ENCODE assay signal across 8 mouse cellular contexts in the genomic region with DNA sequence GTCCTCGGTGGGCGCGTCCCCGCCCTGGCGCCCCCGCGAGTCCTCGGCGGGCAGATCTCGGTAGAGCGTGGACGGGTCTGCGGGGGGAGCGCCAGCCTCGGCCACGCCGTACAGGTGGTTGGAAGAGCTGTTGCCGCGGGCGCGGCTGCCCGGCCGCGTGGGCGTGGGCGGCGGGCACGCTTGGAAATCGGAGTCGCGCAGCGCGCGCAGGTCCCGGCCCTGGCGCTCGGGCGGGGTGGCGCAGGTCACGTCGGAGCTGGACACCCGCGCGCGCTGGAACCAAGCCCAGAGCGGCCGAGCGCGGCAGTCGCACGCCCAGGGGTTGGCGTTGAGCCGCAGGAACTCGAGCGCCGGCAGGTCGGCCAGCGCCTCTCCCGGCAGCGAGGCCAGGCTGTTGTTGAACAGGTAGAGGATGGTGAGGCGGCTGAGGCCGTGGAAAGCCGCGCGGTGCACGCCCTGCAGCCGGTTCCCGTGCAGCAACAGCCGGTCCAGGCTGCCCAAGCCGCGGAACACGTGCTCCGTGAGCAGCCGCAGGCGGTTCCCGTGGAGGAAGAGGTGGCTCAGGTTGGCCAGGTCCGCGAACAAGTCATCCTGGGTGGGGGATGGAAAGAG. TPM values are rescaled to one million over a fixed set of nuclear protein-coding genes. Genes with fewer than 3 reads are reported as not detected.
DNase-seq lines count a peak whose midpoint lies in the region; ATAC-seq and TF ChIP-seq lines count a peak whose summit lies in the region.

No protein-coding gene starts in this region.

- 1% methylated on average over 68 of the region's 78 CpGs for WGBS in hindbrain, postnatal 0 days
- WGBS in liver, embryonic 12.5 days (ENCODE audit: insufficient replicate concordance): 3% methylated on average over 78 of the region's 78 CpGs
- 1% methylated on average over 67 of the region's 78 CpGs for WGBS in midbrain, embryonic 16.5 days

- no peaks in the 10 kb centered on the region for H3K9me3 ChIP-seq in hindbrain, postnatal 0 days (ENCODE audit: low read length)
- H3K9me3 ChIP-seq in liver, embryonic 12.5 days (replicated peaks): no peaks in the 10 kb centered on the region
- no peaks in the 10 kb centered on the region for H3K9me3 ChIP-seq in midbrain, embryonic 16.5 days (replicated peaks; ENCODE audit: control insufficient read depth, low read length, poor library complexity, severe bottlenecking)

- peak overlapping the region; percentile 13; the same call in 1 of the 2 replicates for H3K4me3 ChIP-seq in bone marrow macrophage, adult 2 months (ENCODE audit: insufficient read depth, low read length)
- H3K4me3 ChIP-seq in hindbrain, postnatal 0 days (ENCODE audit: low read length): peak overlapping the region; percentile 53
- H3K4me3 ChIP-seq in liver, embryonic 12.5 days: peak overlapping the region; percentile 51
- H3K4me3 ChIP-seq in midbrain, embryonic 16.5 days (ENCODE audit: low read depth, low read length): peak overlapping the region; percentile 50

- TF ChIP-seq POLR2A in bone marrow macrophage, adult 2 months (IDR thresholded peaks at IDR 0.05; ENCODE audit: borderline replicate concordance, low read depth, low read length): no peak

- peak overlapping the region; percentile 77 for H3K4me2 ChIP-seq in hindbrain, postnatal 0 days (ENCODE audit: low read depth, low read length)
- H3K4me2 ChIP-seq in liver, embryonic 12.5 days: peak overlapping the region; percentile 67
- peak overlapping the region; percentile 71 for H3K4me2 ChIP-seq in midbrain, embryonic 16.5 days (ENCODE audit: low read length)

- peak; percentile 58 for DNase-seq in Muller cell, postnatal 12 days (ENCODE audit: inconsistent ontology term)
- peak; percentile 71 for DNase-seq in gastrocnemius, postnatal 10 days
- peak; percentile 56 for DNase-seq in hindbrain, postnatal 0 days (ENCODE audit: low spot score)
- no peak for DNase-seq in layer of hippocampus, postnatal 36 days
- DNase-seq in left cerebral cortex, adult 9 months (ENCODE audit: low spot score in 2 of 2): no peak

- peak overlapping the region; percentile 52 for H3K9ac ChIP-seq in hindbrain, postnatal 0 days (replicated peaks; ENCODE audit: low read length)
- H3K9ac ChIP-seq in liver, embryonic 12.5 days: peak overlapping the region; percentile 37
- H3K9ac ChIP-seq in midbrain, embryonic 16.5 days (ENCODE audit: low read depth, low read length): peak overlapping the region; percentile 64

- no peak overlapping the region for H3K27ac ChIP-seq in bone marrow macrophage, adult 2 months (ENCODE audit: insufficient read depth, low read depth, low read length)
- H3K27ac ChIP-seq in hindbrain, postnatal 0 days: no peak overlapping the region
- no peak overlapping the region for H3K27ac ChIP-seq in liver, embryonic 12.5 days
- H3K27ac ChIP-seq in midbrain, embryonic 16.5 days (ENCODE audit: low read length): no peak overlapping the region

- no peak for TF ChIP-seq CTCF in bone marrow macrophage, adult 2 months (IDR thresholded peaks at IDR 0.05; ENCODE audit: low read depth, low read length)
- TF ChIP-seq CTCF in hindbrain, postnatal 0 days (IDR thresholded peaks at IDR 0.05; ENCODE audit: low read depth): no peak

- no peaks in the 10 kb centered on the region for H3K36me3 ChIP-seq in hindbrain, postnatal 0 days (ENCODE audit: insufficient read depth, low read length)
- H3K36me3 ChIP-seq in liver, embryonic 12.5 days: no peaks in the 10 kb centered on the region
- H3K36me3 ChIP-seq in midbrain, embryonic 16.5 days (ENCODE audit: control insufficient read depth, insufficient read depth, low read length): no peaks in the 10 kb centered on the region; the same call in 1 of the 2 replicates

- ATAC-seq in hindbrain, postnatal 0 days: peak; percentile 68
- no peak for ATAC-seq in liver, embryonic 12.5 days
- ATAC-seq in midbrain, embryonic 16.5 days: peak; percentile 60

- H3K27me3 ChIP-seq in hindbrain, postnatal 0 days (ENCODE audit: insufficient read depth, low read length): peaks cover 43% of the 10 kb centered on the region
- peaks cover 100% of the 10 kb centered on the region for H3K27me3 ChIP-seq in liver, embryonic 12.5 days (replicated peaks)
- peaks cover 45% of the 10 kb centered on the region for H3K27me3 ChIP-seq in midbrain, embryonic 16.5 days (ENCODE audit: control insufficient read depth, insufficient read depth, low read depth, low read length)

- H3K4me1 ChIP-seq in bone marrow macrophage, adult 2 months (ENCODE audit: control insufficient read depth, insufficient read depth, low read length): no peaks in the 10 kb centered on the region
- H3K4me1 ChIP-seq in hindbrain, postnatal 0 days (ENCODE audit: insufficient read depth, low read length): no peaks in the 10 kb centered on the region
- H3K4me1 ChIP-seq in liver, embryonic 12.5 days: peaks cover 23% of the 10 kb centered on the region
- peaks cover 9% of the 10 kb centered on the region for H3K4me1 ChIP-seq in midbrain, embryonic 16.5 days (ENCODE audit: control insufficient read depth, insufficient read depth, low read length)

RNA-seq across cellular contexts. Expression of gene Rtn4rl2, which starts 14.3 kb away (rescaled TPM):
- polyA plus RNA-seq in bone marrow macrophage, adult 2 months (2012; ENCODE audit: insufficient read depth, insufficient read length, missing spikeins): not detected in 2 replicates
- 1 to 10 TPM; 1.0 TPM for total RNA-seq in gastrocnemius, postnatal 10 days (2021)
- total RNA-seq in hindbrain, postnatal 0 days (2014; rRNA removed): 10.1 and 12.2 TPM in 2 replicates
- polyA plus RNA-seq in hindbrain, postnatal 0 days (2015; fragmentation: Nextera tagmentation; extraction: Ambion mirVana): 4.2 and 4.3 TPM in 2 replicates
- polyA plus RNA-seq in liver, embryonic 12.5 days (2016; fragmentation: Nextera tagmentation; extraction: Ambion mirVana): 0.29 and 0.31 TPM in 2 replicates
- polyA plus RNA-seq in midbrain, embryonic 16.5 days (2015; fragmentation: Nextera tagmentation; extraction: Ambion mirVana): 3.9 TPM in 2 replicates
- total RNA-seq in layer of hippocampus, postnatal 36 days (2021): 10 to 100 TPM; 91.2 to 94.8 TPM

RNA-seq across cellular contexts. Expression of gene Slc43a1, which starts 33.6 kb away (rescaled TPM):
- not detected in 2 replicates for polyA plus RNA-seq in bone marrow macrophage, adult 2 months (2012; ENCODE audit: insufficient read depth, insufficient read length, missing spikeins)
- 1 to 10 TPM; 6.4 to 6.7 TPM for total RNA-seq in gastrocnemius, postnatal 10 days (2021)
- 5.8 and 9.3 TPM in 2 replicates for total RNA-seq in hindbrain, postnatal 0 days (2014; rRNA removed)
- 1.3 and 1.5 TPM in 2 replicates for polyA plus RNA-seq in hindbrain, postnatal 0 days (2015; fragmentation: Nextera tagmentation; extraction: Ambion mirVana)
- polyA plus RNA-seq in liver, embryonic 12.5 days (2016; fragmentation: Nextera tagmentation; extraction: Ambion mirVana): 153 and 162 TPM in 2 replicates
- 0.73 and 0.91 TPM in 2 replicates for polyA plus RNA-seq in midbrain, embryonic 16.5 days (2015; fragmentation: Nextera tagmentation; extraction: Ambion mirVana)
- 1 to 10 TPM in 1 of 2 experiments, under 1 TPM in 1; 0.48 to 1.2 TPM for total RNA-seq in layer of hippocampus, postnatal 36 days (2021)

RNA-seq across cellular contexts. Expression of gene Timm10, which starts 45.4 kb away (rescaled TPM):
- 20.7 TPM in 2 replicates for polyA plus RNA-seq in bone marrow macrophage, adult 2 months (2012; ENCODE audit: insufficient read depth, insufficient read length, missing spikeins)
- 10 to 100 TPM; 42.9 to 46.1 TPM for total RNA-seq in gastrocnemius, postnatal 10 days (2021)
- total RNA-seq in hindbrain, postnatal 0 days (2014; rRNA removed): 44.5 and 57.3 TPM in 2 replicates
- polyA plus RNA-seq in hindbrain, postnatal 0 days (2015; fragmentation: Nextera tagmentation; extraction: Ambion mirVana): 82.5 and 91.7 TPM in 2 replicates
- polyA plus RNA-seq in liver, embryonic 12.5 days (2016; fragmentation: Nextera tagmentation; extraction: Ambion mirVana): 50.9 and 54.3 TPM in 2 replicates
- polyA plus RNA-seq in midbrain, embryonic 16.5 days (2015; fragmentation: Nextera tagmentation; extraction: Ambion mirVana): 69.8 and 75.2 TPM in 2 replicates
- total RNA-seq in layer of hippocampus, postnatal 36 days (2021): 10 to 100 TPM; 45.0 to 48.7 TPM

RNA-seq across cellular contexts. Expression of gene Smtnl1, which starts 49.8 kb away (rescaled TPM):
- polyA plus RNA-seq in bone marrow macrophage, adult 2 months (2012; ENCODE audit: insufficient read depth, insufficient read length, missing spikeins): not detected in 2 replicates
- 10 to 100 TPM; 64.0 to 71.1 TPM for total RNA-seq in gastrocnemius, postnatal 10 days (2021)
- 0.75 TPM in 1 of 2 replicates, not detected in the other for total RNA-seq in hindbrain, postnatal 0 days (2014; rRNA removed)
- not detected in 2 replicates for polyA plus RNA-seq in hindbrain, postnatal 0 days (2015; fragmentation: Nextera tagmentation; extraction: Ambion mirVana)
- polyA plus RNA-seq in liver, embryonic 12.5 days (2016; fragmentation: Nextera tagmentation; extraction: Ambion mirVana): 0.29 and 0.43 TPM in 2 replicates
- not detected in 2 replicates for polyA plus RNA-seq in midbrain, embryonic 16.5 days (2015; fragmentation: Nextera tagmentation; extraction: Ambion mirVana)
- not detected for total RNA-seq in layer of hippocampus, postnatal 36 days (2021)

Comparison
In these comparisons a context has a peak if more than half of its experiments do, and no peak if none do; other contexts are left out.
1. DNase-seq: peak in Muller cell, postnatal 12 days (single experiment), gastrocnemius, postnatal 10 days (single experiment) and hindbrain, postnatal 0 days (single experiment); none in layer of hippocampus, postnatal 36 days (0 of 2) and left cerebral cortex, adult 9 months (0 of 2).
2. RNA of gene Slc43a1, which starts 33.6 kb away (polyA plus RNA-seq): 153 to 162 TPM in liver, embryonic 12.5 days; 1.3 to 1.5 TPM in hindbrain, postnatal 0 days, 0.73 to 0.91 TPM in midbrain, embryonic 16.5 days and not detected in bone marrow macrophage, adult 2 months; every median in the first group is over 10 times any median in the second.
3. Peak in every context shown above with its lines, with median percentiles within 50 percentile points of each other: H3K4me3 ChIP-seq, H3K4me2 ChIP-seq and H3K9ac ChIP-seq.